Mouse (Mus musculus) C2C12 (cell line): Measurements from ENCODE around the gene Myg1. TPM values are rescaled to one million over a fixed set of nuclear protein-coding genes. Genes with fewer than 3 reads are reported as not detected.

Experiments
- H3K27me3 ChIP-seq: one replicate; pipeline ENCODE4 v1.6.1; 2011; ENCODE audit not compliant: control insufficient read depth, insufficient read depth, insufficient read length
- H3K36me3 ChIP-seq: one replicate; pipeline ENCODE4 v1.6.1; 2011; ENCODE audit not compliant: control insufficient read depth, insufficient read depth
- H3K4me3 ChIP-seq: one replicate; pipeline ENCODE4 v1.5.1; 2011; ENCODE audit warnings: mild to moderate bottlenecking, control low read depth; ENCODE audit not compliant: poor library complexity, insufficient read depth, severe bottlenecking
- H3K79me2 ChIP-seq: one replicate; pipeline ENCODE4 v1.6.1; 2011; ENCODE audit not compliant: control insufficient read depth, insufficient read depth
- H3K79me3 ChIP-seq: one replicate; pipeline ENCODE4 v1.6.1; 2011; ENCODE audit warnings: low read depth, control low read depth
- H3ac ChIP-seq: one replicate; pipeline ENCODE3; 2011; ENCODE audit warnings: low read depth; ENCODE audit not compliant: control insufficient read depth, insufficient read length
- CEBPB ChIP-seq: IDR thresholded peaks from one replicate; pipeline ENCODE4 v1.6.1; 2011; ENCODE audit warnings: low read depth, mild to moderate bottlenecking, control low read depth, moderate library complexity
- CTCF ChIP-seq: IDR thresholded peaks from one replicate; pipeline ENCODE4 v1.5.1; 2011; ENCODE audit not compliant: control insufficient read depth, insufficient read depth, insufficient read length
- FOSL1 ChIP-seq: IDR thresholded peaks from one replicate; pipeline ENCODE4 v1.8.0; 2011; ENCODE audit warnings: mild to moderate bottlenecking, low read length; ENCODE audit not compliant: poor library complexity, insufficient read depth, severe bottlenecking
- MAX ChIP-seq: IDR thresholded peaks from one replicate; pipeline ENCODE4 v1.6.1; 2011; ENCODE audit warnings: mild to moderate bottlenecking, control low read depth
- MYOD1 ChIP-seq: IDR thresholded peaks from one replicate; pipeline ENCODE4 v1.6.1; 2011; ENCODE audit warnings: low read depth; ENCODE audit not compliant: control insufficient read depth, insufficient read length
- MYOG ChIP-seq: IDR thresholded peaks from one replicate; pipeline ENCODE4 v1.6.1; 2011; ENCODE audit not compliant: control insufficient read depth, insufficient read length; ENCODE audit errors: extremely low read depth
- USF1 ChIP-seq: IDR thresholded peaks from one replicate; pipeline ENCODE4 v1.6.1; 2011; ENCODE audit warnings: low read depth, mild to moderate bottlenecking, control low read depth, moderate library complexity
- polyA plus RNA-seq: library from polyadenylated mRNA; unstranded; fragments of >200 nt; fragmentation: generic; extraction: Trizol; gene quantifications from one replicate; pipeline ENCODE4 v1.2.1, GENCODE M21; 2012; ENCODE audit warnings: missing spikeins

The Myg1 gene
- polyA plus RNA-seq, 1 experiment = 152 TPM

GRCm38 (mm10) chr15:102364678-102365077 lies 33.2 kb downstream of the Myg1 start:
- TF ChIP-seq CEBPB = no peak
- TF ChIP-seq MYOD1 = no peak
- no peak for TF ChIP-seq FOSL1
- Histone ChIP-seq H3K79me2 (no peaks in the 10 kb centered on the region), H3K79me3 (no peaks in the 10 kb centered on the region), H3K4me3 (no peak overlapping the region), H3ac (no peak overlapping the region), H3K36me3 (no peaks in the 10 kb centered on the region), H3K27me3 (no peaks in the 10 kb centered on the region)

- Histone ChIP-seq H3ac (no peak overlapping the region), H3K79me3 (no peaks in the 10 kb centered on the region), H3K4me3 (peak overlapping the region; percentile 18), H3K27me3 (no peaks in the 10 kb centered on the region), H3K36me3 (no peaks in the 10 kb centered on the region), H3K79me2 (no peaks in the 10 kb centered on the region)
- TF ChIP-seq MAX = no peak
- TF ChIP-seq CEBPB = no peak
- TF ChIP-seq USF1 = no peak
- no peak for TF ChIP-seq CTCF
- no peak for TF ChIP-seq MYOG
- TF ChIP-seq FOSL1 = no peak
- no peak for TF ChIP-seq MYOD1
These were observed 34.7 kb downstream of the Myg1 start for GRCm38 (mm10) chr15:102366238-102366637.

GRCm38 (mm10) chr15:102366733-102367344 lies 35.3 kb downstream of the Myg1 start, which contains the start of gene Sp7:
TSS of gene Sp7 (minus strand) at chr15:102367182.
- Histone ChIP-seq H3K4me3 (peak within 1 kb of the TSS; percentile 18), H3K36me3 (no peaks in the 10 kb centered on the region), H3ac (peak within 1 kb of the TSS; percentile 59), H3K79me3 (no peaks in the 10 kb centered on the region), H3K27me3 (no peaks in the 10 kb centered on the region), H3K79me2 (no peaks in the 10 kb centered on the region)
- no peak for TF ChIP-seq CEBPB
- TF ChIP-seq FOSL1 = no peak
- no peak for TF ChIP-seq MYOD1
- no peak for TF ChIP-seq MYOG
- TF ChIP-seq USF1 = no peak
- TF ChIP-seq MAX = no peak
- no peak for TF ChIP-seq CTCF

DNA sequence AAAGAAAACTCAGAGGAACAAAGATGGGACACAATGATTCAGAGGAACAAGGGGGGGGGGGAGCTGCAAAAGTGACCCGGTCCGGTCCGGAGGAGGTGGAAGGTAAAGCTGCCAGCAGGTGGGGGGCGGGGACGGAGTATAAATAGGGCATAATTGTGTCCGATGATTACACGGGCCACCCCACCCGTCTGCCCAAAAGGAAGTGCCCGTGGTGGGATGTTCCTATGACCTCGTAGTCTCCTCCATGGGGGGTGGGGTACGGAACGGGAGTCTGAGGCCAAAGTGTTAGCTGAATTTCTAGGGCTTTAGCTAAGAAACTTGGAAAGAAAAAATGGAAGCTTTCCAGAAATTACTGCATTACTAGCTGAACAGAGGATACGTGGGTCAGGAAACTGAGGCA lies 38.5 kb downstream of the Myg1 start:
- Histone ChIP-seq H3K79me2 (no peaks in the 10 kb centered on the region), H3K4me3 (no peak overlapping the region), H3K36me3 (no peaks in the 10 kb centered on the region), H3ac (no peak overlapping the region), H3K79me3 (no peaks in the 10 kb centered on the region), H3K27me3 (no peaks in the 10 kb centered on the region)
- TF ChIP-seq USF1 (no peak), FOSL1 (no peak), MAX (no peak), MYOG (no peak), CEBPB (no peak), CTCF (no peak), MYOD1 (no peak)

- Histone ChIP-seq H3K36me3 (no peaks in the 10 kb centered on the region), H3K79me2 (no peaks in the 10 kb centered on the region), H3K4me3 (no peak overlapping the region), H3ac (no peak overlapping the region), H3K27me3 (no peaks in the 10 kb centered on the region), H3K79me3 (no peaks in the 10 kb centered on the region)
- no peak for TF ChIP-seq MYOD1
These were observed 39.2 kb downstream of the Myg1 start for GRCm38 (mm10) chr15:102370727-102371126.

DNA sequence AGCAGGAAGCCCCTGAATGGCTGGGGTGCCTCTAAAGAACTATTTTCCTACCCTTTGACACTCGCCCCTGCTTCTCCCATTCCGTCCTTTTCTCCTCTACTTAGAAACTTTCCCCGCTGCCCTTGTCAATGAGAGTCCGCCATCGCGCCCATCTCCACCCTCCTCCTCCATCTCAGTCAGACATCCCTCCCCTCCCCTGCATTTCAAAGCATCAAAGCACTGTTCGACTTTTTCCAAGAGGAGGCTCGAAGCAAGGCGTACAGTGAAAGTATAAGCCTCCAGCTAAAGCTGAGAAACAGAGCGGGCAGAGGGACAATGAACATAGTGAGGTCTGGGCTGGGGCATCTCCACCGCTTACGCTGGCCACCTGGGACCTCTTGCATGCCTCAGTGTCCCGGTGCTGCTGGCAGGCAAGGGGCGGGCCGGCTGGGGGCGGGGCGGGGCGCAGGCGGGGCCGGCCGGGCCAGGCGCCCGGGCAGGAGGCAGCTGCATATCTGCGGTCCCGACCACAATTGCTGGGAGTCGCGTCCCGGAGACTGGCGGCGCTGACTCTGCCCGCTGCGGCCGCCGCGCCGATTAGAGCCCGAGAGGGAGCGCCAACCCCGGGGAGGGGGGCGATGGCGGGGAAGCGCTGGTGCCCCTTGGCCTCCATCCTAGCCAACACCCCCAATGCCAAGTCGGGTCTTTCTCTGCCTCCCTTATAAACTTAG lies 45.1 kb downstream of the Myg1 start:
- TF ChIP-seq MYOD1 = peak; percentile 58
- TF ChIP-seq FOSL1 = no peak
- no peaks in the 10 kb centered on the region for H3K27me3 ChIP-seq
- H3K79me3 ChIP-seq = no peaks in the 10 kb centered on the region
- H3K79me2 ChIP-seq = no peaks in the 10 kb centered on the region
- H3K4me3 ChIP-seq = peak overlapping the region; percentile 29
- no peaks in the 10 kb centered on the region for H3K36me3 ChIP-seq
- H3ac ChIP-seq = peak overlapping the region; percentile 66
